Mouse (Mus musculus) forebrain, embryonic 11.5 days (tissue): ENCODE measurements at regions not wholly inside any gene's neighbourhood (a gene's known extent, or its start where the extent isn't known, plus 50 kb on each side); places are given as distances from the start of the nearest gene placed in this dataset.

Experiments used
- ATAC-seq: fragments of 200-750 bp; cut with Nextera tagmentation; replicated peaks from 2 replicates; pipeline ENCODE4 v1.8.0; 2017; ENCODE audit warnings: moderate TSS enrichment; ENCODE audit not compliant: low FRiP score
- DNase-seq: peaks from one replicate; pipeline ENCODE4 v3.0.0-alpha.2; 2017; ENCODE audit warnings: low spot score
- H3K27ac ChIP-seq: fragments of 300-500 bp; sonication (generic); 2 replicates; pipeline ENCODE4 v1.5.1; 2014; ENCODE audit warnings: low read depth, low read length
- H3K27me3 ChIP-seq: fragments of 300-500 bp; sonication (generic); 2 replicates; pipeline ENCODE4 v1.6.1; 2014; ENCODE audit warnings: mild to moderate bottlenecking, low read length, mixed read lengths; ENCODE audit not compliant: control insufficient read depth, insufficient read depth
- H3K36me3 ChIP-seq: fragments of 300-500 bp; sonication (generic); 2 replicates; pipeline ENCODE4 v1.6.1; 2014; ENCODE audit warnings: mild to moderate bottlenecking, low read length, moderate library complexity, mixed read lengths; ENCODE audit not compliant: control insufficient read depth, insufficient read depth
- H3K4me1 ChIP-seq: fragments of 300-500 bp; sonication (generic); replicated peaks from 2 replicates; pipeline ENCODE4 v1.6.1; 2014; ENCODE audit warnings: low read length, mixed read lengths; ENCODE audit not compliant: control insufficient read depth, insufficient read depth
- H3K4me2 ChIP-seq: fragments of 300-500 bp; sonication (generic); 2 replicates; pipeline ENCODE4 v1.6.1; 2014; ENCODE audit warnings: low read depth, mild to moderate bottlenecking, low read length, moderate library complexity, mixed read lengths; ENCODE audit not compliant: severe bottlenecking
- H3K4me3 ChIP-seq: fragments of 300-500 bp; sonication (generic); 2 replicates; pipeline ENCODE4 v1.5.1; 2014; ENCODE audit warnings: low read depth, low read length
- H3K9ac ChIP-seq: fragments of 300-500 bp; sonication (generic); 2 replicates; pipeline ENCODE4 v1.6.1; 2014; ENCODE audit warnings: low read length
- H3K9me3 ChIP-seq: fragments of 300-500 bp; sonication (generic); 2 replicates; pipeline ENCODE4 v1.6.1; 2016; ENCODE audit warnings: low read length, mixed read lengths; ENCODE audit not compliant: control insufficient read depth
- WGBS: fragments of 180-500 bp; shearing (Covaris S2); extraction: QIAGEN DNeasy Blood & Tissue Kit; methylation state at CpG from one replicate; pipeline ENCODE4 v1.1.7; 2014; 5-methylcytosine and 5-hydroxymethylcytosine counted together

DNA sequence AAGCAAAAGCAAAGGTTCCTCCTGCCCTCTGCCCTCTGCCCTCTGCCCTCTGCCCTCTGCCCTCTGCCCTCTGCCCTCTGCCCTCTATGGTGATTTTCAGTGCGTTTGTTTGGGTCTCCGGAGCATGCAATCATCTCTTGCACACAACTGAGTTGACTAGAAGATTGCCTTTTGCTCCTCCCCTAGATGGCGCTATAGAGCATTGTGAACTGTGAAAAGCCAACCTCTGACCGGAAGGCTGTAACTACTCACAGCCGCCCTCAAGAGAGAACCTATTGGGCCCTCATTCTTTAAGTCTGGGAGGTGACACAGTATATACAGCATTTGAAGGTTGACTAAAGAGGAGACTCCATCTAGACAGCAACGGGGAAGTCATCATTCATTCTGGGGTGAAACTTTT lies 221.3 kb downstream of the Suds3 start:
- Histone ChIP-seq H3K27ac (peak overlapping the region; percentile 79; the same call in 1 of the 2 replicates), H3K9me3 (no peaks in the 10 kb centered on the region), H3K4me1 (no peaks in the 10 kb centered on the region; the same call in 1 of the 2 replicates), H3K9ac (no peak overlapping the region), H3K27me3 (no peaks in the 10 kb centered on the region), H3K36me3 (no peaks in the 10 kb centered on the region), H3K4me3 (no peak overlapping the region), H3K4me2 (no peak overlapping the region)
- WGBS: 79% methylated on average over 6 of the region's 6 CpGs
- ATAC-seq (no peak), DNase-seq (no peak)

DNA sequence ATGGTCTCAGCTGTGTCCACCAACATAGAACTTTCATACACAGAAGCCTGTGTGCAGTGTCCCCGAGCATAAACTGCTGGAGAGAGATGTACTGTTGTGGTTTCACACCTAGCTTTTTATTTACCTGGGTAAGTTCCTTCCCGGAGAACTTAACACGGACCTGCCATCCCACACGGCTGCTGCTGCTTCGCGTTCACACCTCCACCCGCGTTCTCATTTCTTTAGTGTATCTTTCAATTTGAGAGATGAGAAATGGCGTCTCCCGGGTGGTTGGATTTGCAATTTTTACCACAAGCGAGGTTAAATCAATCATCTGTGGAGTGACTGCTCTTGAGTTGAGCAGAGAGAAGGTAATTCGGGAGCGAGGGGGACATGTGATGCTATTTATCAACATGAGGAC lies 223.0 kb downstream of the Suds3 start:
- no peak for DNase-seq
- 89% methylated on average over 13 of the region's 13 CpGs for WGBS
- H3K27me3 ChIP-seq: no peaks in the 10 kb centered on the region
- H3K36me3 ChIP-seq: no peaks in the 10 kb centered on the region
- no peak overlapping the region for H3K4me3 ChIP-seq
- no peak overlapping the region for H3K9ac ChIP-seq
- no peak overlapping the region for H3K4me2 ChIP-seq
- H3K4me1 ChIP-seq: no peaks in the 10 kb centered on the region; the same call in 1 of the 2 replicates
- no peak for ATAC-seq
- H3K27ac ChIP-seq: no peak overlapping the region
- H3K9me3 ChIP-seq: no peaks in the 10 kb centered on the region

DNA sequence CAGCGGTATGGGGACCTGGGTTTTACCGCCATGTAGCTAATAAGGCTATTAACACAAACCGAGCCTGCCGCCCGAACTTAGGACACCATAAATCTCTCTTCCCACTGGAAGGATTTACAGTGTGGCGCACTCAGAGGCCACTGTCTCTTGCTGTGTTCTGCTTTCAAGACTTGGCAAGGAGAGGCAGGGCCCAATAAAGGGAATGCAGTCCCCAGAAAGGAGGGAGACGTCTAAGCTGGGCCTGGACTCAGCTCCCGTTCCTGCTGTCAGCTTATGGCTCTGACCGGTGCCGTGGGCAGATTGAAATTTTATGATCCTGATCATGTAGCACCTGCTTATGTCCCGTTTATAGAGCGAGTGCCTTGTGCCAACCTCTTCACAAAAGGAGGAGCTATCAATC lies 226.7 kb downstream of the Suds3 start:
- Histone ChIP-seq H3K4me2 (no peak overlapping the region), H3K27ac (no peak overlapping the region), H3K4me1 (0 out of 2 replicates have a peak, but pooled peaks cover 4% of the 10 kb centered on the region), H3K27me3 (no peaks in the 10 kb centered on the region), H3K9ac (no peak overlapping the region), H3K36me3 (no peaks in the 10 kb centered on the region), H3K4me3 (no peak overlapping the region), H3K9me3 (no peaks in the 10 kb centered on the region)
- DNase-seq (no peak), ATAC-seq (no peak)
- WGBS: 90% methylated on average over 12 of the region's 12 CpGs

DNA sequence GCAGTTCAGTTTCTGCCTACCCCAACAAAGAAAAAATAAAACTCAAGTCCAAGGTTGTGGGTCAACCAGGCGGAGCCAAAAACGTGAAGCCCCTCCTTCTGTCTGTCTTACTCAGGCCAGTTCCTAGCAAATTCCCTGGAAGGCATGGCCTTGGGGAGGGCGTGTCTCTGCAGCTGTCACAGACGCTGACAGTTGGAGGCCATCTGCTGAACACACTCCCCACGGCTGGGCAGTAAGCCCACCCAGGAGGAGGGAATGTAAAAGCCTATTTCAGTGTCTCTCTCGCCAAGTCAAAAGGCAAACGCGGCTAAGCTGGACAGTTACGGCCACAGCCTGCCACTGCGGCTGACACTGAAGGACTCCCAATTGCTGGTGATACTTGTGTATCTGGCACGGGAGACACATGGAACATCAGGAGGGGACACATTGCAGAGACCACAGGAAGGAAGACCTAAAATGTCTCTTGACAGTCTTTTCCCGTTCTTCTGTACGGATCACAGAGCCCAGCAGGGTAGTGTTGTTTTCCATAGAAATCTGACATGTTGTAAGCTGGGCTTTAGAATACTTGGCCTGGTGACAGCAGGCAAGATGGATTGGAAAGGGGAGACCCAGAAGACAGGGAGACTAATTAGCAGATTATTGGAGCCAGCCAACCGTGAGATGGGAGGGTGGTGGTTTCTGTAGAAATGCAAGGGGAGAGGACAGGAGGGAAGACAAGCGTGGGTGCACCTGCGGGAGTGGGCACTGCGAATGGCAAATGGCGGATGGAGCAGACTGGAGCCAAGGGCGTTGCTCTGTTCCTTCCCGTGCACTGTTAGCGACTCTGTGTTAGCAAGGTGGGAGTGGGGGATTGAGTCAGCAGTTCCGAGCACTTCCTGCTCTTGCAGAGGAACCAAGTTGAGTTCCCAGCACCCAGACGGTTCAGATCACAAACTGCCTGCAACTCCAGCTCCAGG lies 229.5 kb downstream of the Suds3 start:
- ATAC-seq: no peak; the same call in 1 of the 2 replicates
- H3K9ac ChIP-seq: no peak overlapping the region
- no peak overlapping the region for H3K4me3 ChIP-seq
- H3K9me3 ChIP-seq: no peaks in the 10 kb centered on the region
- no peaks in the 10 kb centered on the region for H3K36me3 ChIP-seq
- no peak overlapping the region for H3K4me2 ChIP-seq
- DNase-seq: no peak
- no peak overlapping the region for H3K27ac ChIP-seq
- WGBS: 65% methylated on average over 23 of the region's 23 CpGs
- no peaks in the 10 kb centered on the region for H3K27me3 ChIP-seq
- H3K4me1 ChIP-seq: 0 out of 2 replicates have a peak, but pooled peaks cover 4% of the 10 kb centered on the region

DNA sequence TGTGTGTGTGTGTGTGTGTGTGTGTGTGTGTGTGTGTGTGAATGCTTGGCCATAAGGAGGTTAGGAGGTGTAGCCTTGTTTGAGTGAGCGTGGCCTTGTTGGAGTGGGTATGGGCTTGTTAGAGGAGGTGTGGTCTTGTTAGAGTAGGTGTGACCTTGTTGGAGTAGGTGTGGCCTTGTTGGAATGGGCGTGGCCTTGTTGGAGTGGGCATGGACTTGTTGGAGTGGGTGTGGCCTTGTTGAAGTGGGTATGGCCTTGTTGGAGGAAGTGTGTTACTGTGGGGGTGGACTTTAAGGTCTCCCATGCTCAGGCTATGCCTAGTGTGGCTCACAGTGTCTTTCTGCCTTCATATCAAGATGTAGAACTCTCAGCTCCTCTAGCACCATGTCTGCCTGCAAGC lies 236.2 kb downstream of the Suds3 start:
- no peak overlapping the region for H3K27ac ChIP-seq
- WGBS: 86% methylated on average over 2 of the region's 2 CpGs

DNA sequence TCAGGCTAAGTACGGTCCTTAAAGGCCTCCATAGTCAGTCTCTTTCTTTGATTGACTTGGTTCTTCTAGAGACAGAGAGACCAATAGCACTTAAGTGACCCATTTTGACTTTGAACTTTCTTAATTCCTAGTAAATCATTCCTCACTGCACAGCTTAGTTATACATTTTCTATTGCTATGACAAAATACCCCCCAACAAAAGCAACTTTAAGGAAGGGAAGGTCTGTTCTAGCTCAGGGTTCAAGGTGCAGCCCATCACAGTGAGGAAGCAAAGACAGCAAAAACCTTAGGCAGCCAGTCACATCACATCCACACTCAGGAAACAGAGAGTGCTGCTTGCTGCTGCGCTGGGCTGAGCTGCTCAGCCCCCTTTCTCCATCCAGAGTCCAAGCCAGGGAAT lies 241.0 kb downstream of the Suds3 start:
- Histone ChIP-seq H3K9ac (no peak overlapping the region), H3K27ac (no peak overlapping the region), H3K9me3 (no peaks in the 10 kb centered on the region), H3K4me3 (no peak overlapping the region), H3K4me2 (no peak overlapping the region), H3K27me3 (no peaks in the 10 kb centered on the region), H3K36me3 (no peaks in the 10 kb centered on the region), H3K4me1 (no peaks in the 10 kb centered on the region)
- ATAC-seq (no peak), DNase-seq (no peak)
- 82% methylated on average over 2 of the region's 2 CpGs for WGBS

More for the DNA sequence above, 236.2 kb downstream of the Suds3 start:
- H3K9ac ChIP-seq: no peak overlapping the region
- no peak overlapping the region for H3K4me2 ChIP-seq
- H3K9me3 ChIP-seq: no peaks in the 10 kb centered on the region
- H3K36me3 ChIP-seq: no peaks in the 10 kb centered on the region
- DNase-seq: no peak
- no peaks in the 10 kb centered on the region for H3K27me3 ChIP-seq
- H3K4me3 ChIP-seq: no peak overlapping the region
- no peak for ATAC-seq
- H3K4me1 ChIP-seq: no peaks in the 10 kb centered on the region

DNA sequence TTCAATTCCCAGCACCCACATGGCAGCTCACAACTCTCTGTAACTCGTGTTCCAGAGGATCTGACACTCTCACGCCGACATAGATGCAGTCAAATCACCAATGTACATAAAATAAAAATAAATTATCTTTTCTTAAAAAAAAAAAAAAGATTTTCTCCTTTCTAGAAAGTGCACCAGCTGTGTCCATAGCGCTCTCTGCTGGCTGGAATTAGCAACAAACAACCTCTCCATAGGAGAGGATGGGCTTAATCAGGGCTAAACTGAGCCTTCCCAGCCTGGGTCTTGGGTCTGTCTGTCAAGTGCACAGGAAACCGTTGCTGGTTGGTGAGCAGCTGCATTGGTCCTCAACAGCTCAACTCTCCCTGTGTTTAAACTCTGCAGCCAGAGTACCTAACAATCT lies 247.8 kb downstream of the Suds3 start:
- DNase-seq (no peak), ATAC-seq (no peak)
- whole genome bisulfite sequencing: 77% methylated on average over 5 of the region's 5 CpGs
- Histone ChIP-seq H3K4me1 (no peaks in the 10 kb centered on the region), H3K27ac (no peak overlapping the region), H3K4me3 (no peak overlapping the region), H3K27me3 (no peaks in the 10 kb centered on the region), H3K9me3 (no peaks in the 10 kb centered on the region), H3K9ac (no peak overlapping the region), H3K4me2 (no peak overlapping the region), H3K36me3 (no peaks in the 10 kb centered on the region)

DNA sequence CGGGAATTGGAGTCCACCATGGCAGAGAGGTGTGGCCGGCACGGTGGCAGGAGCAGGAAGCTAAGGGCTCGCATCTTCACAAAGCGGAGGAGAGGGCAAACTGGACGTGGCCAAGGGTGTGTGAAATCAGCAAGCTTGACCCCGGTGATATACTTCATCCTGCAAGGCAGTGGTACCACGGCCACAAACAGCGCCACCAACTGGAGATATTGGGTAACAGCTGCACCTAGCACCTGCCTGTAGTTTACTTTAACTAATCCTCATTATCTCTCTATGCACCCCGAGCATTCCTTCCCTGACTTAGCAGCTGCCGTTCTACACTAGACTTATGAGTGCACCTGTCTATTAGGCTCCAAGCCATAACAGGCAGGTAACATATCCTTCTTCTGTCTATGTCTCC lies 251.6 kb downstream of the Suds3 start:
- Histone ChIP-seq H3K4me3 (no peak overlapping the region), H3K9ac (no peak overlapping the region), H3K4me2 (no peak overlapping the region), H3K36me3 (no peaks in the 10 kb centered on the region), H3K9me3 (no peaks in the 10 kb centered on the region), H3K4me1 (no peaks in the 10 kb centered on the region), H3K27ac (no peak overlapping the region), H3K27me3 (no peaks in the 10 kb centered on the region)
- DNase-seq: no peak
- WGBS: 88% methylated on average over 11 of the region's 11 CpGs
- ATAC-seq: no peak

DNA sequence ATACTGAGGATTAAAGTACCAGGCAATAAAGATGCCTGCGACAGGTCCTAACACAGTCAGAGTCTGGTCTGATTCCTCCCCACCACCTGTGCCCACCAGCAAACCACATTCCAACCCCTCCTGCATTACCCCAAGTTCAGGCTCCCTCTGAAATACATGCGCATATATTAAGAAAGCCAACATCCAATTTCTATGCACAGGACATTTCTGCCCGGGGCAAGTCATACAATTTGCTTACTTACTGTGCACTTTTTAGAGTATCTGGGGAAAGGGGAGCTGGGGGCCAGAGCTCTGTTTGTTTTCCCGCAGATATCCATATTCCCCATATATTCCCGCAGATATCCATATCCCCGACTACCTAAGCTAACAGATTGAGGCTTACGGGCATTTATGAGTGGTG lies 261.1 kb upstream of the Srrm4 start:
- no peak overlapping the region for H3K9ac ChIP-seq
- no peak overlapping the region for H3K4me3 ChIP-seq
- no peaks in the 10 kb centered on the region for H3K27me3 ChIP-seq
- WGBS: 84% methylated on average over 7 of the region's 7 CpGs
- H3K36me3 ChIP-seq: no peaks in the 10 kb centered on the region
- H3K9me3 ChIP-seq: no peaks in the 10 kb centered on the region
- ATAC-seq: no peak
- no peak for DNase-seq
- H3K4me2 ChIP-seq: no peak overlapping the region
- no peaks in the 10 kb centered on the region for H3K4me1 ChIP-seq
- H3K27ac ChIP-seq: no peak overlapping the region
